Mouse (Mus musculus): ENCODE results near the gene Zfp385b.

The Zfp385b gene

GRCm38 (mm10) chr2:77586581-77587360 is 232.7 kb downstream of the Zfp385b start:
- no peak for DNase-seq

GRCm38 (mm10) chr2:77583586-77583985 is 235.9 kb downstream of the Zfp385b start:
- DNase-seq = no peak

DNA sequence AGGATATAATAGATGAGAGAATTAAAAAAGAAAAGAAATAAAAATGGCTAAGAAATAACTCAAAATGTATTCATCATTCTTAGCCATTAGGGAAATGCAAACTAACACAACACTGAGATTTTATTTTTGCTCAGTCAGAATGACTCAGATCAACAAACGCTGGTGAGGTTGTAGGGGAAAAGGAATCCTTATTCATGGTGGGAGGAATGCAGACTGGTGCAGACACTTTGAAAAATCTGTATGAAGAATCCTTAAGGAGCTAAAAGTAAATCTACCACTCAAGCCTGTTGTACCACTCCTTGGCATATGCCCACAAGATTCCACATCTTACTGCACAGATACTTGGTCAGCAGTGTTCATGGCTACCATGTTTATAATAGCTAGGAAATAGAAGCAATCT is 242.9 kb downstream of the Zfp385b start:
- DNase-seq = no peak

DNA sequence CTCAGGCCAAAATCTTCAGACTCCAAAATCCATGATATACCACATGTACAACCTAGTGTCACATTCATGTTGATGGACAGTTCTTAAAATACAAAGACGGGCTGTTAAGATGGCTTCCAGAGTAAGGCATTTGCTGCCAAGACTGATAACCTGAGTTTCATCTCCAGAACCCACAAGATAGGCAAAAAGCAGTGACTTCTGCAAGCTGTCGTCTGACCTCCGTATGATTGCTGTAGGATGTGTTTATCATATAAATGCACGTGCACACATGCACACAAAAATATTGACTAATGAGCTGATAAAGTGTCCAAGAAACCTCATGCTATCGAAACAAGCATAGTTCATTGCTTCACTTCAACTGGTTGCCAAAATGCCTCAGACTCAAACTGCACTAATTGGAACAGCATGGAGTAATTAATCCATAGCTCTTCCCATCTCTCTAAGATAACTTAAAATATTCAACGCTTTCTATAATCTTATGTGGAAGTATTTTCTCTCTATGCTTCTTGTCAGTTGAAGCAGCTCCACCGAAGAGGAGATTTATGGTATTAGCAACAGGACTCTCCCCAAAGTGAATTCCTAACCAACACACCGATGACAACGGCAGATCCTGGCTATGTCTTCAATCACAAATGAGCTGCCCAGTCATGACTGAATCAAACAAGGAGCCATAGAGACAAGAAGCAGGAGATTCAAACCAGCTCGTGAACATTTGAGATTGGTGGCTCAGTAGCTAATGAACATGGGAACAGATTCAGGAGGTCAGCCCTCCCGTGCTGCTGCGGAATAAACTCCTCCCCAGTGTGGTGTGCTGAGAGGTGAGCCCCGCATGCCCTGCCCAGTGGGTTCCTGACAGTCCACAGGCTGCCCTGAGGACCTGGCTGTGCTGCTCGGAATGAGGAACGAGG is 251.7 kb downstream of the Zfp385b start:
- DNase-seq = no peak

GRCm38 (mm10) chr2:77563706-77564105 is 255.7 kb downstream of the Zfp385b start:
- DNase-seq = no peak

DNA sequence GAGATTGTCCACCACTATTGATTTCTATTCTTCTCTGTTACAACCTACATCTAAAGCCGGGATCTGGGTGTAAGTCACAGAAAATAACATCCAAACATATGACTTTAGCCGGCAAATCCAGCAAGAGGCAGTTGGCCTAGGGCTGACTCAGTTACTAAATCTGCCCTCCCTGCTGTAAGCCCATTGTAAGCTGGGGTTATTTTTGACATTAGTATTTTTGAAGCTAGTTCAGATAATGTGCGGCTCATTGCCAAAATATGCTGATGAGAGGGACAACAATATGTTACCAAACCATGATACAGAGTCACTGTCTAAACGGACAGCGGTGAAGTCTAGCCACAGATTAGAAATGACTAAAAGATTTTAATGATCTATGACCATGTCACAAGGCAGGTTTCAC is 257.5 kb downstream of the Zfp385b start:
- no peak for DNase-seq

DNA sequence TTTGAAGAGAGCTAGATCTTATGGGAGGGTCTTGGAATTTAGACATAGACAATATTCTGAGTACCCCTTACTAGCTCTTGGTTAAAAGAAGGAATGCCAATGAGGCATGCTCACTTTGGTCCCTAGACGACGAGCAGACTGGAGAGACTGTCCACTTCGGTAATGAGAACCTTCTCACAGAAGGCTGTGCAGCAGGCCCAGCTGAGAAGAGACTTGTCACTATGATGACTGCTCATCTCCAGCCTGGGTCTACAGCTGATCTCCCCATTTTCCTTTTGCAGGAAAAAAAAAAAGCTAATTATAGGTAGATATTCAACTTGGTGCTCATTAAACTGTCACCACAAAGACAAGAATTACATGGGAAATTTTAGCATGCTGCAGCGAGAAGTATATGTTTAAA is 262.5 kb downstream of the Zfp385b start:
- DNase-seq = no peak

- no peak for DNase-seq
Measured at GRCm38 (mm10) chr2:77555980-77556379, 263.5 kb downstream of the Zfp385b start.

GRCm38 (mm10) chr2:77552675-77553074 is 266.8 kb downstream of the Zfp385b start:
- DNase-seq = no peak

- DNase-seq = no peak
Measured at GRCm38 (mm10) chr2:77543388-77543787, 276.1 kb downstream of the Zfp385b start.

DNA sequence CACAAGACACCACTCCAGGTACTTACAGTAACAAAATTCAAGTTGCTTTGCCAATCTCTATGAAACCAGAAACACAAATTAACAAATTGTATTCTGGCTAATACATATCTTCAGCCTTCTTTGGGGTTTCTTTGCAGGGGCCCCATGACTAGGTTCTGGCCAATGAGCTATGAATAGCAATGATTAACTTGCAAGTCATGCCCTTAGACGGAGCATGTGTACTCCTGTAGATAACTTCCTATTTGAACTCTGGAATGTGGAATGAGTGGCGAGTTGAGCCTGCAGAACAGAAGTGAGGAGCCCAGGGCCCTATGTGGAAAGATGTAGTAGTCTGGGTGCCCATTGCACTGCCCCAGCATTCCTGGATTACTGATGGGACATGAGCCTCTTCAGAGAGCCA is 276.8 kb downstream of the Zfp385b start:
- peak; percentile 27 to 59 for DNase-seq

- no peak for DNase-seq
Measured at GRCm38 (mm10) chr2:77541681-77542080, 277.8 kb downstream of the Zfp385b start.

DNA sequence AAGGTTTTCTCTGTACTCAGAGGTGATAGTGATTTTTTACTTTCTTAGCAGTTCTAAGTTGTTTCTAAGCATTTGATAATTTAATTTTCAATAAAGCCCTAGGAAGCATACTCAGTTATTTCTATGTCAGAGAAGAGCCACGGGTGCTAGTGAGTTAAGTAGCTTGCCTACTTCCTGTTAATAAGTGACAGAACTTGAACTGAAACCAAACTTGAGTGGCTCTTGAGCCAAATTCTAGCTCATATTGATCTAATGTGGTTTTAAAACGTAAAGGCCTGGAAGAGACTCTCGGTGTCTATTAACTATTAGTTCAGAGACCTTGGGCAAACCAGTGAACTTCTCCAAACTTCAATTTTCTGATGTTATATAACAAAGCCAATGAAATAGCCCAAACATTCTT is 278.6 kb downstream of the Zfp385b start:
- peak in 1 of 2 experiments; percentile 72 for DNase-seq

- DNase-seq = no peak
Measured at GRCm38 (mm10) chr2:77536556-77536955, 282.9 kb downstream of the Zfp385b start.

DNA sequence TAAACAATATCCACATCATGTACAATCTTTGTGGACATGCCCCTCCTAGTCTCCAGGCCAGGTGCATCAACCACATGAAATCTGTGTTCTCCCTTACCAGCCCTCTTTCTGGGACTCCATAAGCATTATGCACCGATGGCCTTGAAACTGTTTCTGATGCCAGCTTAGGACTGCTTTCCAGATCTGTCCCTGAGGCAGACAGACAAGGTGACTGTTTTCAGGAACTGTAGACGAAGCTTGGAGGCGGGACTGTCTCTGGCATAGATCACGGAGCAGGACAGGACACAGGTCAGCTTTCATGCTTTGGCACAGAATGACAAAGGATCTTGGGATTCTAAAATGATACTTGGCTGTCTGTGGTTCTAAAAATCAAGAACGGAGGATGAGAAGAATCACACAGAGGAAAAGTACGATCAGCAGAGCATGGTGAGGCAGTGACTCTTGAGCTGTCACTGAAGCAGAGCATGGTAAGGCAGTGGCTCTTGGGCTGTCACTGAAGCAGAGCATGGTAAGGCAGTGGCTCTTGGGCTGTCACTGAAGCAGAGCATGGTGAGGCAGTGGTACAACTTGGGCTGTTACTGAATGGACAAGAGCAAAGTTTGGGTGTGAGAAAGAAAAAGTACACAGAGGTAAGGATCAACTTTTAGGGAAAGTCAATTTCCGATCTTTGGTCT is 291.2 kb downstream of the Zfp385b start:
- no peak for DNase-seq

DNA sequence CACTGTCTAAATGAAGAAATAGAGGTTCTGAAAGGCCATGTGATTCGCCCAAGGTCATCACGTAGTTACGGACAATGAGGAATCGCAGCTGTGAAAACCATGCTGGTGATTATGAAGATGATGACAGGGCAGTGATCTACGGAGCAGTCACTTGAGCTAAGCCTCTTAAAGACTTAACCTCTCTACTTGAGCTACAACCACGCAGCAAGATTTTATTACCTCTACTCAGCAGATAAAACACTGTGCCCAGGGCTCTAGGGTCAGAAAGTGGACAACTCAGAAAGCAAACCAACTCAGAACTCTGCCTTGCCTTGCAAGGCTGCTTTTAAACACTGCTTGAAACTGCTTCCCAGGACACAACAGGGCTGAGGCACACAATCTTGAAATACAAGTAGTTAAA is 291.8 kb downstream of the Zfp385b start:
- no peak for DNase-seq

- DNase-seq = no peak
Measured at GRCm38 (mm10) chr2:77526803-77527202, 292.6 kb downstream of the Zfp385b start.

GRCm38 (mm10) chr2:77526301-77526700 is 293.1 kb downstream of the Zfp385b start:
- no peak for DNase-seq

GRCm38 (mm10) chr2:77522223-77522622 is 297.2 kb downstream of the Zfp385b start:
- DNase-seq = peak in 1 of 2 experiments; percentile 54

DNA sequence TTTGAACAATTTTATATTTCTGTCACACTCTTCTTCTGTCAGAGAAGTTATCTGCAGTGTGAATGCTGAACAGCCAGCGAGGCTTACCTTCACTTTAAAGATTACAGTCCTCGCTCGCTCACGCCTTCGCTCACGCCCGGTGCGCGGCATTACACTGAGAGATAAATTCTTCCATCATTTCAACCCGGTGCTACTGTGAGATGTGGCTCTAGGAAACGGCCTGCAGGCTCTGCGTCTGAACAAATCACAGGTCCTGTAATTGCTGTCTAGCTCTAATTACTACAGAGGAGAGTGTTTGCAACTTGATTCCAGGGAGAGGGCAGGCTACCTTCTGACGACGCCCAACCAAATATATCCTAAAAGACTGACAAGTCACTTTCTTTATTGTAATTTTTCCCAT is 300.1 kb downstream of the Zfp385b start:
- peak; percentile 33 to 55 for DNase-seq

GRCm38 (mm10) chr2:77518693-77519092 is 300.7 kb downstream of the Zfp385b start:
- DNase-seq = peak in 1 of 2 experiments; percentile 53

GRCm38 (mm10) chr2:77516606-77517005 is 302.8 kb downstream of the Zfp385b start:
- peak in 1 of 2 experiments; percentile 29 for DNase-seq

- no peak for DNase-seq
Measured at GRCm38 (mm10) chr2:77515654-77516053, 303.8 kb downstream of the Zfp385b start.
